8 mouse cellular contexts compared by ENCODE assay signal in the genomic region with DNA sequence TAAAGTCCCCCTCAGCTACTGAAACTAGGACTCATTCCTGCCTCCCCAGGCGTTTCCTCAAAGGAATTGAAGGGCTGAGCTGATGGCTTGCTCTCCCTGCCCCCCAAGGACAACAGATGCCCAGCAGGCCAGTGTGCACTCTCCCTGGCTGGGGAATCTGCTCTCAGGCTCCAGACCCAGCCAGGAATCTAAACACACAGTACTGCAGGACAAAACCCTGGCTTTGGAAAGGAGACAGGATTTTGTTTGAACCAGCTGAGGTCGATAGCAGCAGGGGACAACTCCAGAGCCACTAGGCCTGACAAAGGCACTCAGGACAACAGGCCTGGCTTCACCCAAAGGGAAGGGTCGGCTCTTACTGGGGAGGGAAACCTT. TPM values are rescaled to one million over a fixed set of nuclear protein-coding genes. Genes with fewer than 3 reads are reported as not detected.
A peak's percentile ranks its signal among the peaks of the same experiment; 100 is the strongest.
DNase-seq lines count a peak whose midpoint lies in the region; ATAC-seq and TF ChIP-seq lines count a peak whose summit lies in the region.

No protein-coding gene starts in this region.

- TF ChIP-seq POLR2A in lung, adult 2 months (IDR thresholded peaks at IDR 0.05; ENCODE audit: borderline replicate concordance, extremely low read depth, low read depth, low read length) = no peak
- TF ChIP-seq POLR2A in kidney, adult 2 months (IDR thresholded peaks at IDR 0.05; ENCODE audit: low read depth, low read length) = no peak

- H3K4me1 ChIP-seq in lung, embryonic 14.5 days (ENCODE audit: insufficient read depth) = peaks cover 64% of the 10 kb centered on the region
- peaks cover 56% of the 10 kb centered on the region for H3K4me1 ChIP-seq in lung, adult 2 months (ENCODE audit: control insufficient read depth, insufficient read depth, low read length)
- H3K4me1 ChIP-seq in forebrain, embryonic 15.5 days = peaks cover 80% of the 10 kb centered on the region
- H3K4me1 ChIP-seq in kidney, adult 2 months (ENCODE audit: control insufficient read depth, insufficient read depth, low read length) = peaks cover 66% of the 10 kb centered on the region
- peaks cover 93% of the 10 kb centered on the region for H3K4me1 ChIP-seq in midbrain, embryonic 10.5 days

- WGBS in lung, embryonic 14.5 days = 2% methylated on average over 3 of the region's 3 CpGs
- WGBS in lung, adult 2 months = 18% methylated on average over 3 of the region's 3 CpGs
- WGBS in forebrain, embryonic 15.5 days = 5% methylated on average over 3 of the region's 3 CpGs
- 11% methylated on average over 3 of the region's 3 CpGs for WGBS in kidney, adult 2 months
- WGBS in midbrain, embryonic 10.5 days = 0% methylated on average over 3 of the region's 3 CpGs

- peak; percentile 18 for TF ChIP-seq CTCF in lung, embryonic 14.5 days (IDR thresholded peaks at IDR 0.05; ENCODE audit: low read depth)
- no peak for TF ChIP-seq CTCF in lung, adult 2 months (IDR thresholded peaks at IDR 0.05; ENCODE audit: insufficient read depth, low read length)
- TF ChIP-seq CTCF in kidney, adult 2 months (conservative IDR thresholded peaks at IDR 0.05; ENCODE audit: insufficient read depth, insufficient read length, low read depth, low read length) = no peak

- DNase-seq in lung, embryonic 14.5 days = peak; percentile 56
- DNase-seq in lung, adult 2 months = no peak
- DNase-seq in c-Kit-negative CD71-positive TER-119-positive erythroid progenitor cells, embryonic 14.5 days (ENCODE audit: low read depth, low spot score) = peak; percentile 6
- DNase-seq in kidney, adult 2 months = peak; percentile 80
- DNase-seq in midbrain, embryonic 10.5 days (ENCODE audit: low spot score) = peak; percentile 62
- no peak for DNase-seq in thymus, postnatal 14 days

- no peaks in the 10 kb centered on the region for H3K9me3 ChIP-seq in lung, embryonic 14.5 days (ENCODE audit: low read depth, low read length)
- no peaks in the 10 kb centered on the region for H3K9me3 ChIP-seq in forebrain, embryonic 15.5 days
- H3K9me3 ChIP-seq in midbrain, embryonic 10.5 days (replicated peaks) = no peaks in the 10 kb centered on the region

- peak overlapping the region; percentile 75; the same call in 1 of the 2 replicates for H3K4me2 ChIP-seq in lung, embryonic 14.5 days
- no peak overlapping the region for H3K4me2 ChIP-seq in forebrain, embryonic 15.5 days (replicated peaks)

- no peak for ATAC-seq in lung, embryonic 14.5 days (ENCODE audit: insufficient read depth)
- no peak for ATAC-seq in forebrain, embryonic 15.5 days (replicated peaks)
- no peak for ATAC-seq in granulocyte monocyte progenitor cell, adult 5-6 weeks (replicated peaks; ENCODE audit: poor library complexity, severe bottlenecking)

- H3K9ac ChIP-seq in lung, embryonic 14.5 days = peak overlapping the region; percentile 38
- peak overlapping the region; percentile 61 for H3K9ac ChIP-seq in forebrain, embryonic 15.5 days (replicated peaks)

- no peaks in the 10 kb centered on the region for H3K27me3 ChIP-seq in lung, embryonic 14.5 days (ENCODE audit: insufficient read depth, low read length)
- no peaks in the 10 kb centered on the region for H3K27me3 ChIP-seq in forebrain, embryonic 15.5 days
- H3K27me3 ChIP-seq in kidney, adult 2 months (replicated peaks; ENCODE audit: control insufficient read depth, insufficient read depth, low read length) = no peaks in the 10 kb centered on the region
- H3K27me3 ChIP-seq in midbrain, embryonic 10.5 days (ENCODE audit: low read depth, poor library complexity, severe bottlenecking) = no peaks in the 10 kb centered on the region

- no peak overlapping the region for H3K4me3 ChIP-seq in lung, embryonic 14.5 days (ENCODE audit: low read depth, low read length)
- H3K4me3 ChIP-seq in lung, adult 2 months (replicated peaks; ENCODE audit: extremely low read depth, low read depth, low read length) = no peak overlapping the region
- no peak overlapping the region for H3K4me3 ChIP-seq in forebrain, embryonic 15.5 days
- H3K4me3 ChIP-seq in kidney, adult 2 months (ENCODE audit: insufficient read depth, low read depth, low read length) = no peak overlapping the region
- H3K4me3 ChIP-seq in midbrain, embryonic 10.5 days = peak overlapping the region; percentile 26

- peak overlapping the region; percentile 100 for H3K27ac ChIP-seq in lung, embryonic 14.5 days (ENCODE audit: low read depth)
- peak overlapping the region; percentile 100 for H3K27ac ChIP-seq in forebrain, embryonic 15.5 days (replicated peaks)
- peak overlapping the region; percentile 99 for H3K27ac ChIP-seq in kidney, adult 2 months (ENCODE audit: insufficient read depth, low read depth, low read length)
- peak overlapping the region; percentile 100 for H3K27ac ChIP-seq in midbrain, embryonic 10.5 days (replicated peaks)

- H3K36me3 ChIP-seq in lung, embryonic 14.5 days (ENCODE audit: insufficient read depth) = no peaks in the 10 kb centered on the region
- no peaks in the 10 kb centered on the region for H3K36me3 ChIP-seq in forebrain, embryonic 15.5 days
- no peaks in the 10 kb centered on the region for H3K36me3 ChIP-seq in kidney, adult 2 months (ENCODE audit: control insufficient read depth, insufficient read depth, low read length)
- no peaks in the 10 kb centered on the region for H3K36me3 ChIP-seq in midbrain, embryonic 10.5 days

RNA-seq across cellular contexts. Expression of gene Zmynd8, which starts 12.3 kb away (rescaled TPM):
- polyA plus RNA-seq in lung, embryonic 14.5 days (2014; fragmentation: Nextera tagmentation; extraction: Ambion mirVana) = 40.5 and 46.0 TPM in 2 replicates
- polyA plus RNA-seq in lung, adult 2 months (2012; rRNA removed) = 25.3 and 29.8 TPM in 2 replicates
- polyA plus RNA-seq in forebrain, embryonic 15.5 days (2015; fragmentation: Nextera tagmentation; extraction: Ambion mirVana) = 81.0 and 85.9 TPM in 2 replicates
- polyA plus RNA-seq in kidney, adult 2 months (2012; rRNA removed) = 27.7 and 29.0 TPM in 2 replicates
- polyA plus RNA-seq in midbrain, embryonic 10.5 days (2016; fragmentation: Nextera tagmentation; extraction: Ambion mirVana) = 61.4 and 63.3 TPM in 2 replicates
- total RNA-seq in granulocyte monocyte progenitor cell, adult 5-6 weeks (2014; fragmentation: Nextera tagmentation) = 53.0 and 58.3 TPM in 2 replicates
- 32.2 and 33.7 TPM in 2 replicates for total RNA-seq in granulocyte monocyte progenitor cell, adult 5-6 weeks (2017)

Comparison
In these comparisons a context has a peak if more than half of its experiments do, and no peak if none do; other contexts are left out.
1. DNase-seq: peak in lung, embryonic 14.5 days (single experiment), c-Kit-negative CD71-positive TER-119-positive erythroid progenitor cells, embryonic 14.5 days (single experiment), kidney, adult 2 months (single experiment) and midbrain, embryonic 10.5 days (single experiment); none in lung, adult 2 months (single experiment) and thymus, postnatal 14 days (single experiment).
2. Peak in every context shown above with its lines, with median percentiles within 50 percentile points of each other: H3K27ac ChIP-seq.